Mouse (Mus musculus): Measurements from ENCODE around the gene Lmbr1l.

The Lmbr1l gene

DNA sequence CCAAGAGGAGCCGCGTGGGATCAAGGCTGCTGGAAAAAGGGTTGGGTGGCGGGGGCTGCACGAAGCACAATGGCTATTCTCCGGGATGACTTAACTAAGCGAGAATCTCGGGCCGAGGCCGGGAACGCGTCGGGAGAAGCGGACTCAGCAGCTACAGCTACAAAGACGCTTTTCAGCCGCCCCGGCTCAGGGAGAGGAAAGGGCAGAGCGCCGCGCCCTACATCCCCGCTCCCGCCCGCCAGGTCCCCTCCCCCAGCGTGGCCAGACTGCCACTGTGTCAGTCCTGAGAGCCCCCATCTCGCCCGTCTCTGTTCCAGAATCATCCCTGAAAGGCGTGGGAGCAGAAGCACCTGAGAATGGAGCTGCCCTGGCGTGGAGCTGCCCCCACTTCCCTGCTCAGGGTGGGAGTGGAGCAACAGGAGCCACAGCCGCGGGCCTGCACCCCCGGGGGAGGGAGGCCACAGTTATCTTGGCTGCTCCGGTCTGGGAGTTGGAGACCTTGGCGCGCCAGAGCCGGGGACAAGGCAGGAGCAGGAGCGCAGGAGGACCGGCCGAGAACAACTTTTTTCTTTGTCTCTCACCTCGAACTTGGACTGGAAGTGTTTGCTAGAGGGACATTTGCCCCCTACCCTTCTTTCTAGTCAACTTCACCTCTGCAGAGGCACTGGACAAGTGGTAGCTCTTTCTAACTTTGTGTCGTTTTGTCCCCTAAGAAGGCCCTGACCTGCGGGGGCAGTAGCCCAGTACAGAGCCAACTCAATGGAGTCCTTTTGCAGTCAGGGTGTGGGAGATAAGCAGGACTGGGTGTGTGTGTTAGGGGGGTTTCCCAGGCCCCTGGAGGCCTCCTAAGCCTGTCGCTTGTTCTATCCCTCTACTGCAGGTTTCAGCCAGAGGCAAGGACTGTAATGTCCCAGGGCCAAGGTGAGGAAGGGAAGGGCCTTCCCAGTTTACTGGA lies 22.1 kb downstream of the Lmbr1l start:
- DNase-seq (ENCODE audit: low read depth): peak; percentile 41

- peak; percentile 47 for DNase-seq (ENCODE audit: low read depth)
These were observed 23.0 kb downstream of the Lmbr1l start for GRCm38 (mm10) chr15:98894746-98895634.

- peak; percentile 68 for DNase-seq (ENCODE audit: low read depth)
These were observed 23.9 kb downstream of the Lmbr1l start, which contains the start of gene Rhebl1 for GRCm38 (mm10) chr15:98893940-98894745. Gene Rhebl1 (minus strand): TSS chr15:98894540.

- DNase-seq (ENCODE audit: low read depth): no peak
These were observed 25.0 kb downstream of the Lmbr1l start for GRCm38 (mm10) chr15:98893036-98893435.

- DNase-seq (ENCODE audit: low read depth): peak; percentile 82
These were observed 26.0 kb downstream of the Lmbr1l start for GRCm38 (mm10) chr15:98891907-98892606.

DNA sequence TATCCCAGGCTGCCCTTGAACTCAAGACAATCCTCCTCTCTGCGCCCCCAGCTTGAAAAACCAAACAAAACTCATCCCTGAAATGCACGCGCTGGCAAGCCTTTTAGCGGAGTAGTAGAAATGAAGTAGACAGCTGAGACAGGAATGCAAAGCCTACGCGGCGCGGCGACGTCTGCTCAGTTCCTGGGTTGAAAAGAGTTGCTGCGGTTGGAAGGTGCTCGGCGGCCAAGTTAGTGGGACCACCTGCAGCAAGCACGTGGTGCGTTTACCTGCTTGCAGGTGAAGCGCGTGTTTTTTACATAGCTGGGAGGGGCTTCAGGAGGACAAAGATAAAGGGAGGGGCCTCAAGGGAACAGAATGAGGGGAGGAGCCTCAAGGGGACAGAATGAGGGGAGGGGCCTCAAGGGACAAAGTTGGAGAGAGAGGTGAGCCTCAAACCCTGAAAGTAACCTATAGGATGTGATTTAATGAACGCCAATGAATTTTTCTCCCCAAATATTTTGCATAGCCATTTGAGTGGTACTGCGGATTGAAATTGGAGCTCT lies 26.8 kb downstream of the Lmbr1l start:
- no peak for DNase-seq (ENCODE audit: low read depth)

DNA sequence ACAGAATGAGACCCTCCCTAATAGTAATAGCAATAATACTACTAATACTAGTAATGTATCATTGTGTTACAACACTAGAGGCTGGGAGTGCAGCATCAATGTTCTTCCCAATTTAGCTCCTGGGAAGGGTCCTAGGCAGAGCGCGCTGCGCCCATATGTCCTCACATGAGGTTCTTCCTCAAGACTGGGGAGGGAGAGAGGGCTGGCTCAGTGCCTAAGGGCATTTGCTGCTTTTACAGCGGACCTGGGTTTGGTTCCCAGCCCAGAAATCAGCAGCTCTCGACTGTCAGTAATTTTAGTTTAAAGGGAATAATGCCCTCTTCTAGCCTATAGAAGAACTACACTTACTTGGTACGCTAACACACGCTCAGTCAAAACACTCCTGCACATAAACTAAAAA lies 30.5 kb downstream of the Lmbr1l start:
- no peak for DNase-seq (ENCODE audit: low read depth)

GRCm38 (mm10) chr15:98886667-98887387 lies 31.2 kb downstream of the Lmbr1l start:
- DNase-seq (ENCODE audit: low read depth): no peak

- DNase-seq (ENCODE audit: low read depth): no peak
These were observed 33.9 kb downstream of the Lmbr1l start for GRCm38 (mm10) chr15:98884106-98884505.

GRCm38 (mm10) chr15:98883661-98884060 lies 34.4 kb downstream of the Lmbr1l start:
- no peak for DNase-seq (ENCODE audit: low read depth)

- no peak for DNase-seq (ENCODE audit: low read depth)
These were observed 36.4 kb downstream of the Lmbr1l start for GRCm38 (mm10) chr15:98881656-98882008.

- peak; percentile 97 for DNase-seq (ENCODE audit: low read depth)
These were observed 36.9 kb downstream of the Lmbr1l start for GRCm38 (mm10) chr15:98880978-98881655.

- peak; percentile 91 for DNase-seq (ENCODE audit: low read depth)
These were observed 40.7 kb downstream of the Lmbr1l start for GRCm38 (mm10) chr15:98877331-98877730.

- peak; percentile 97 for DNase-seq (ENCODE audit: low read depth)
These were observed 45.8 kb downstream of the Lmbr1l start for GRCm38 (mm10) chr15:98871916-98872888.

GRCm38 (mm10) chr15:98871070-98871915 lies 46.7 kb downstream of the Lmbr1l start, which contains the start of gene Kmt2d:
Gene Kmt2d (minus strand): TSS chr15:98871204.
- peak; percentile 61 for DNase-seq (ENCODE audit: low read depth)

DNA sequence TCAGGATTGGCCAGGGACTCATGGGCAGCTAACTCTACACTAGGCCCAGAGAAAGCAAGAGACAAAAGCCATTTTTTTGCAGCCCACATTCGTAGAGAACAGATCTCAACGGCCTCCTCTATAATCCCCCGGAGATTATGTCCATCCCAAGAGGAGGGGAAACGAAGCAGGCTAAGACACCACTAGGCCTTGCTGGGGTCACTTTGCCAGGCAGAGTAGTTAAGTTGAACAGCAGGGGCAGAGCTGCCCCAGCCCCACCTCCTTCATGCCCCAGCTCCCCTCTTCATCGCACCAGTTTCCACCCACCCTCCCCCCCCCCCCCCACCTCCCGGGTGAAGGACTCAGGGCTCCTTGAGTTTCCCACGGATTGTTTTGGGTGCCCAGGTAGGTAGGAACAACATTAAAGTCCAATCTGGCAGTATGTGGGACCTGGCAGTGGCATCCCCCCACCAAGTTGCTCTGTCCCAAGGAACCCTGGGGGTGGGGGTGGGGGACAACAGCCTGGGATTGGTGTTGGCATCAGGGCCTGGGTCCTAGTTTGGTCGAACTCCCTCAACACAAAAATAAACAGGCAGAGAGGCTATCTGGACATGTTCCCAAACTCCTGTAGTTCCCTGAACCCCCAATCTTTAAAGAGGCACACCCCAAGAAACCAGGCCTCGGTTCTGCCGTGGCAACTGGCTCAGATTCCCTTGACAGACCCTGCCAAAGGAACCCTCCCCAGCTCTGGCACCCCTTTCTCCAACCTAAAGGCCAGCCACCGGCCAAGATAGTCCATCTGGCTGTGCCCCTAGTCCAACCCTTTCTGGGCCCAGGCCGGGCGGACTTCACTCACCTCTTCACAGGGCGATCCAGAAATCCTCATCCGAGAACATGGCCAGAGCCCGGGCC lies 47.6 kb downstream of the Lmbr1l start:
- DNase-seq (ENCODE audit: low read depth): peak; percentile 46

All from induced T-regulatory cell, adult 2 months (primary cell).